17 mouse cellular contexts compared by ENCODE assay signal in the genomic region with DNA sequence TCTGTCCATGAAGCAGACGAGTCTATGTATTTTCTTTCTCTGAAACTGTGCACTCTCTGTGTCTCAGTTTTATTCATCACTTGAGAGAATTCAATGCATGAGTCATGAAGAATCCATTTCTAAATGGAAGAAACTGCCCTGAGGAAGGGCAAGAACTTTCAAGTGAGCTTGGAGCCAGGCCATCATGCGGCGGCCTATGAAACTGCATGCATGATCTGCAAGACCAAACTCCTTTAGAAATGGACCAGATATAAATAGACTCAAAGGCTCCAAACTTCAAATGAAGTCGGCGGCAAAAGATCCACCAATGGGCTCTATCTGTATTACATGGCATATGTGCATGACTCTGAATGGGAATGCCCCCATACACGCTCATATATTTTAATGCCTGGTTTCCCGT.
"Had no signal": no experiment of that assay in that cellular context is flagged by ENCODE, and none has a peak within 500 bp of the region (broad histone marks: within the 10 kb centered on the region; RNA-seq: fewer than 3 reads in every experiment).

No protein-coding gene starts in this region.

- H3K4me3 ChIP-seq: midbrain, embryonic 10.5 days; midbrain, embryonic 12.5 days; myocyte; neural tube, embryonic 13.5 days; neural tube, embryonic 15.5 days had no signal

- DNase-seq: lung, adult 18-20 months; lung, embryonic 14.5 days; lung, postnatal 10 days; lung, postnatal 4 days; midbrain, embryonic 14.5 days; retina, postnatal 1 day; right cerebral cortex, adult 18-20 months; right cerebral cortex, postnatal 25 days; right cerebral cortex, postnatal 4 days; spleen, adult 18-20 months; thymus, adult 2 months; thymus, postnatal 36 days had no signal

- H3K27ac ChIP-seq: midbrain, embryonic 10.5 days; midbrain, embryonic 12.5 days; neural tube, embryonic 13.5 days; neural tube, embryonic 15.5 days had no signal

- H3K27me3 ChIP-seq: midbrain, embryonic 12.5 days; neural tube, embryonic 15.5 days had no signal

- H3K9ac ChIP-seq: lung, embryonic 14.5 days; midbrain, embryonic 12.5 days; neural tube, embryonic 13.5 days; neural tube, embryonic 15.5 days had no signal

- H3K4me1 ChIP-seq: midbrain, embryonic 10.5 days had no signal

- H3K36me3 ChIP-seq: midbrain, embryonic 12.5 days; neural tube, embryonic 13.5 days; neural tube, embryonic 15.5 days had no signal
